Mouse (Mus musculus): ENCODE results near the gene Zfp787. TPM values are rescaled to one million over a fixed set of nuclear protein-coding genes. Genes with fewer than 3 reads are reported as not detected.

Gene Zfp787
- 19.3 and 22.7 TPM in 2 replicates for total RNA-seq (2012; rRNA removed)
- 10 to 100 TPM in 1 of 2 experiments, not detected in 1; 28.8 TPM for polyA plus RNA-seq (2012; ENCODE audit: insufficient read depth in 1 of 2, insufficient read length in 2 of 2, low read depth in 1 of 2, low replicate concordance in 2 of 2, missing spikeins in 1 of 2)

GRCm38 (mm10) chr7:6155901-6156411 lies at the start of gene Zfp787:
Gene Zfp787, minus strand, starts transcription at chr7:6155997.
- H3K4me1 ChIP-seq (ENCODE audit: control insufficient read depth in 1 of 2, insufficient read depth in 2 of 2, low read length in 2 of 2), result peaks cover 0 to 24% of the 10 kb centered on the region in 2 experiments
- TF ChIP-seq ELF1 (IDR thresholded peaks at IDR 0.05; ENCODE audit: low read depth, low read length), result peak; percentile 98
- no peak for TF ChIP-seq SMC3 (IDR thresholded peaks at IDR 0.05; ENCODE audit: low read depth, low read length)
- TF ChIP-seq NRF1 (IDR thresholded peaks at IDR 0.05; ENCODE audit: insufficient read depth, low read depth, low read length, poor library complexity, severe bottlenecking), result peak; percentile 94
- peak; percentile 93 for TF ChIP-seq MAZ (IDR thresholded peaks at IDR 0.05; ENCODE audit: low read depth, low read length)
- no peak for TF ChIP-seq POLR2AphosphoS5 (IDR thresholded peaks at IDR 0.05; ENCODE audit: borderline replicate concordance, low read depth, low read length)
- TF ChIP-seq ZMIZ1 (IDR thresholded peaks at IDR 0.05; ENCODE audit: low read depth, low read length), result no peak
- peak; percentile 88 for TF ChIP-seq HCFC1 (IDR thresholded peaks at IDR 0.05; ENCODE audit: low read depth, low read length)
- TF ChIP-seq CTCF (IDR thresholded peaks at IDR 0.05 in 2 of 3, conservative IDR thresholded peaks at IDR 0.05 in 1 of 3; ENCODE audit: control insufficient read depth in 1 of 3, insufficient read depth in 1 of 3, low read depth in 2 of 3, low read length in 3 of 3, poor library complexity in 1 of 3, severe bottlenecking in 1 of 3), result no peak
- TF ChIP-seq ETS1 (IDR thresholded peaks at IDR 0.05; ENCODE audit: low read depth, low read length), result 0 out of 2 replicates have a peak, but pooled peaks have one; percentile 18
- TF ChIP-seq SIN3A (IDR thresholded peaks at IDR 0.05; ENCODE audit: low read length), result peak; percentile 85
- peak; percentile 47 for TF ChIP-seq NELFE (IDR thresholded peaks at IDR 0.05; ENCODE audit: low read depth, low read length)
- no peak; the same call in 1 of the 2 replicates for TF ChIP-seq TCF12 (IDR thresholded peaks at IDR 0.05; ENCODE audit: low read depth, low read length)
- TF ChIP-seq GABPA (IDR thresholded peaks at IDR 0.05; ENCODE audit: low read depth, low read length), result peak; percentile 47; the same call in 1 of the 2 replicates
- TF ChIP-seq BHLHE40 (IDR thresholded peaks at IDR 0.05; ENCODE audit: borderline replicate concordance, low read depth, low read length), result no peak
- TF ChIP-seq TBP (IDR thresholded peaks at IDR 0.05; ENCODE audit: low read depth, low read length), result peak; percentile 41; the same call in 1 of the 2 replicates
- peak; percentile 22 for TF ChIP-seq MXI1 (IDR thresholded peaks at IDR 0.05; ENCODE audit: low read depth, low read length)
- peak; percentile 22 to 49; a peak in 1 of 4 replicates for TF ChIP-seq POLR2A (IDR thresholded peaks at IDR 0.05; ENCODE audit: control insufficient read depth in 1 of 2, insufficient read depth in 1 of 2, low read depth in 1 of 2, low read length in 2 of 2, poor library complexity in 1 of 2)
- H3K4me3 ChIP-seq (ENCODE audit: control insufficient read depth in 1 of 2, insufficient read depth in 1 of 2, low read depth in 2 of 2, low read length in 2 of 2), result peak within 1 kb of the TSS; percentile 79 to 99
- H3K9ac ChIP-seq (ENCODE audit: control insufficient read depth, low read depth, low read length, poor library complexity, severe bottlenecking), result peak within 1 kb of the TSS; percentile 99
- peak; percentile 98 for DNase-seq (ENCODE audit: low read depth, low spot score)
- no peaks in the 10 kb centered on the region for H3K27me3 ChIP-seq (ENCODE audit: control insufficient read depth in 1 of 2, insufficient read depth in 2 of 2, low read length in 2 of 2)
- H3K36me3 ChIP-seq (ENCODE audit: control insufficient read depth in 1 of 2, insufficient read depth in 2 of 2, low read length in 2 of 2), result peaks cover 0 to 12% of the 10 kb centered on the region in 2 experiments; a peak in 2 of 4 replicates
- no peaks in the 10 kb centered on the region for H3K9me3 ChIP-seq (replicated peaks; ENCODE audit: insufficient read depth, low read length)
- peaks cover 44% of the 10 kb centered on the region for H3K79me2 ChIP-seq (ENCODE audit: control insufficient read depth, insufficient read depth, low read length, poor library complexity)
- peak within 1 kb of the TSS; percentile 76 for H3K27ac ChIP-seq (ENCODE audit: control insufficient read depth, low read depth, low read length)

- Histone ChIP-seq H3K36me3 (ENCODE audit: control insufficient read depth in 1 of 2, insufficient read depth in 2 of 2, low read length in 2 of 2) (no peaks in the 10 kb centered on the region), H3K79me2 (ENCODE audit: control insufficient read depth, insufficient read depth, low read length, poor library complexity) (no peaks in the 10 kb centered on the region), H3K9ac (ENCODE audit: control insufficient read depth, low read depth, low read length, poor library complexity, severe bottlenecking) (no peak overlapping the region), H3K4me3 (ENCODE audit: control insufficient read depth in 1 of 2, insufficient read depth in 1 of 2, low read depth in 2 of 2, low read length in 2 of 2) (no peak overlapping the region), H3K9me3 (replicated peaks; ENCODE audit: insufficient read depth, low read length) (no peaks in the 10 kb centered on the region), H3K4me1 (ENCODE audit: control insufficient read depth in 1 of 2, insufficient read depth in 2 of 2, low read length in 2 of 2) (no peaks in the 10 kb centered on the region), H3K27ac (ENCODE audit: control insufficient read depth, low read depth, low read length) (no peak overlapping the region), H3K27me3 (ENCODE audit: control insufficient read depth in 1 of 2, insufficient read depth in 2 of 2, low read length in 2 of 2) (no peaks in the 10 kb centered on the region)
- no peak for DNase-seq (ENCODE audit: low read depth, low spot score)
- TF ChIP-seq NRF1 (IDR thresholded peaks at IDR 0.05; ENCODE audit: insufficient read depth, low read depth, low read length, poor library complexity, severe bottlenecking) (no peak), POLR2A (IDR thresholded peaks at IDR 0.05; ENCODE audit: control insufficient read depth in 1 of 2, insufficient read depth in 1 of 2, low read depth in 1 of 2, low read length in 2 of 2, poor library complexity in 1 of 2) (no peak), NELFE (IDR thresholded peaks at IDR 0.05; ENCODE audit: low read depth, low read length) (no peak), MAX (IDR thresholded peaks at IDR 0.05; ENCODE audit: low read length) (no peak), ETS1 (IDR thresholded peaks at IDR 0.05; ENCODE audit: low read depth, low read length) (no peak), MAFK (IDR thresholded peaks at IDR 0.05; ENCODE audit: borderline replicate concordance, low read depth, low read length) (no peak), CHD1 (IDR thresholded peaks at IDR 0.05; ENCODE audit: low read depth, low read length) (no peak), ZKSCAN1 (IDR thresholded peaks at IDR 0.05; ENCODE audit: low read depth, low read length) (no peak), CTCF (IDR thresholded peaks at IDR 0.05 in 2 of 3, conservative IDR thresholded peaks at IDR 0.05 in 1 of 3; ENCODE audit: control insufficient read depth in 1 of 3, insufficient read depth in 1 of 3, low read depth in 2 of 3, low read length in 3 of 3, poor library complexity in 1 of 3, severe bottlenecking in 1 of 3) (no peak), POLR2AphosphoS5 (IDR thresholded peaks at IDR 0.05; ENCODE audit: borderline replicate concordance, low read depth, low read length) (no peak), UBTF (IDR thresholded peaks at IDR 0.05; ENCODE audit: borderline replicate concordance, insufficient read depth, low read depth, low read length) (no peak), GATA1 (IDR thresholded peaks at IDR 0.05; ENCODE audit: low read depth, low read length) (no peak), HCFC1 (IDR thresholded peaks at IDR 0.05; ENCODE audit: low read depth, low read length) (no peak), ZNF384 (IDR thresholded peaks at IDR 0.05; ENCODE audit: low read depth, low read length) (no peak), MEF2A (IDR thresholded peaks at IDR 0.05; ENCODE audit: extremely low read depth, insufficient replicate concordance, low read depth, low read length, poor library complexity, severe bottlenecking) (no peak)
Observed at GRCm38 (mm10) chr7:6204200-6204599, 48.4 kb upstream of the Zfp787 start.

All from MEL (cell line).